Mouse (Mus musculus): ENCODE data around the gene Lax1. TPM values are rescaled to one million over a fixed set of nuclear protein-coding genes. Genes with fewer than 3 reads are reported as not detected.
"Not testable (repeated sequence)": the region's sequence is repeated elsewhere in the genome, so short reads cannot be mapped to it uniquely, and the experiment has no call there.

The Lax1 gene
- total RNA-seq (2021): under 1 TPM; 0.34 to 0.56 TPM
- long read RNA-seq, experiment 1, partial matches to known transcripts: 0 of 1 reads
- long read RNA-seq, experiment 1, other reads (novel, unspliced or antisense): 1 of 1 reads
- long read RNA-seq, experiment 2: 0 reads

GRCm38 (mm10) chr1:133689897-133690296 lies at the start of gene Lax1:
TSS of gene Lax1 (minus strand) at chr1:133690108.
- DNase-seq (ENCODE audit: low spot score in 2 of 2): no peak

DNA sequence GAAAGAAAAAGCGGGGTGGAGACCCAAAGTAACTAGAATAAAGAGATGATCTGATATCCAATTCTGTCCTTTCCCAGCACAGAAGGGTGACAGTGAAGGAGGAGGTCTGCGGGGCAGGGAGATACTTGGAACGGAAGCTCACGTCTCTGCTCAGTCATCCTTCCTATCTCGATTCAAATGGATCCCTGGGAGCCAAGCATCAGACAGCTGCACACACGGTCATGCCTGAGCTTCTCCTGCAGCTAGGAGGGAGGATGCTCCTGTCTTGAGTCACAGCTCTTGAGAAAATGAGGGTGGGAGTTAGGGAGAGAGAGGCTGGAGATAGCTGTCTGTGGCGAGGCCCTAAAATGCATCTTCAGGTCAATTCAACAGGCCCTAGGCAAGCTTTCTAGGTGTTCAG lies 46.8 kb upstream of the Lax1 start:
- no peak for DNase-seq (ENCODE audit: low spot score in 2 of 2)

- DNase-seq (ENCODE audit: low spot score in 2 of 2): peak; percentile 26 to 67
Measured at GRCm38 (mm10) chr1:133735995-133736652, 46.2 kb upstream of the Lax1 start.

- no peak for DNase-seq (ENCODE audit: low spot score in 2 of 2)
Measured at GRCm38 (mm10) chr1:133732814-133733213, 42.9 kb upstream of the Lax1 start.

GRCm38 (mm10) chr1:133728339-133728738 lies 38.4 kb upstream of the Lax1 start:
- DNase-seq (ENCODE audit: low spot score in 2 of 2): no peak

DNA sequence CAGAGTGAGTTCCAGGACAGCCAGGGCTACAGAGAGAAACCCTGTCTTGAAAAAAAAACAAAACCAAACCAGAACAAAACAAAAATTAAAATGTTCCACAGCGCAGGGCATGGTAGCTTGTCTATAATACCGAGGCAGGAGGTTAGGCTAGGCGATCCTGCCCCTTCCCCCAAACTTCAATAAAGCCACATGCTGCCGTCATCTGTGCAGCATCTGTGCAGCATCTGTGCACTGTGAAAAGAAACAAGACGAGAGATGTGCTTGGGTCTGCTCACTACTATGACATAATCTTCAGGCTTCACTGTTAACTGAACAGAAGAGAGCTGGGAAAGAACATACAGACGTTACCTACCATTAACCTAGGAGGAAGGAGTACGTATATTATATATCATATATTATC lies 30.4 kb upstream of the Lax1 start:
- DNase-seq (ENCODE audit: low spot score in 2 of 2): no peak

- no peak for DNase-seq (ENCODE audit: low spot score in 2 of 2)
Measured at GRCm38 (mm10) chr1:133718786-133719185, 28.9 kb upstream of the Lax1 start.

DNA sequence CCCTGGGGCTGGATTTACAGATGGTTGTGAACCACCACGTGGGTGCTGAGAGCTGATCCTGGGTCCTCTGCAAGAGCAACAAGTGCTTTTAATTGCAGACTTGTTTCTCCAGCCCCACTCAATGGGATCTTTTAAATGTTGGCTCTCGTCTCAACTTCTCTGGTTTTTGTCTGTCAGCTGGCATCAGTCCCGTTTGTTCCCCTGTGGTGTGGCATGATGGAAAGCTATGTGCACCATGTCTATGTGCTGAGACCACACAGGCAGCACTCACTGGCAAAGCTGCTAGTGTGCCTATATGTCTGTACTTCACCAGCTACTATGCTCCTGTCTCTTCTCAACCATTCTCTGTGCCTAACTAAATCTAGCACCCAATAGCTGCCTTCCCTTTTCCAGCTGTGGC lies 28.4 kb upstream of the Lax1 start:
- no peak for DNase-seq (ENCODE audit: low spot score in 2 of 2)

GRCm38 (mm10) chr1:133716464-133716863 lies 26.6 kb upstream of the Lax1 start:
- peak; percentile 45 to 70 for DNase-seq (ENCODE audit: low spot score in 2 of 2)

DNA sequence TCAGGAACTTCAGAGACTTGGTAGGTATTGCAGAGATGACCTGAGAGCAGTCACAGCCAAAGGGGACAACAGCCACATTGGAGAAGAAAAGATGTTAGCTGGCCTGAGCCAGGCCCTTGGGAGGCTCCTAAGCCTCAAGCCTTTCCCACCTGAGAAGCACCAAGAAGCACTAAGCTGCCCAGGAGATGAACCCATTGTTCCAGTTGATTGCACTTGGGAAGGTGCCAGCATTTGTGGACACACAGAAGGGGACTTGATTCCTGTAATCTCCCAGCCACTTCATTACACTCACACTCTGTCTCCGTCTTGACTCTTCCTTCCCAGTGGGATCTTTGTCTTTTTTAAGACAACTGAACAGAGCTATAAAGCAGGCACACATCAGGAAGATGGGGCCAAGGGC lies 25.3 kb upstream of the Lax1 start:
- DNase-seq (ENCODE audit: low spot score in 2 of 2): no peak

DNA sequence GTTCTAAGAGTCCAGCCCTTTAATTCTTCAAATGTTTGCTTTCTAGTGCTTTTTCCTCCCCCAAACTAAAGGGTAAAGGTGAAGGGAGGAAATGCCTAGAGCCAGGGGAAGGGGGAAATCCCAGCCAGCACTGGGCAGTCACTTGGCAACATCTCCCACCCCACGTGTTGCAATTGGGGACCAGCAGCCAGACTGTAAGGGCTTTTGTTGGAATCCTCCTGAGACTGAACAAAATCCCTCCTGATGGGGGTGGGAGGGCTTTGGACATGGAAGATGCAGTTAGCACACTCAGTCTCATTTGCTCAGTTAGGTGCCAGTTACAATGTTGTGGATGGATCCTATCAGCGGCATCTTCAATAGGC lies 23.1 kb upstream of the Lax1 start:
- DNase-seq (ENCODE audit: low spot score in 2 of 2): no peak

GRCm38 (mm10) chr1:133712288-133713008 lies 22.5 kb upstream of the Lax1 start:
- no peak for DNase-seq (ENCODE audit: low spot score in 2 of 2)

DNA sequence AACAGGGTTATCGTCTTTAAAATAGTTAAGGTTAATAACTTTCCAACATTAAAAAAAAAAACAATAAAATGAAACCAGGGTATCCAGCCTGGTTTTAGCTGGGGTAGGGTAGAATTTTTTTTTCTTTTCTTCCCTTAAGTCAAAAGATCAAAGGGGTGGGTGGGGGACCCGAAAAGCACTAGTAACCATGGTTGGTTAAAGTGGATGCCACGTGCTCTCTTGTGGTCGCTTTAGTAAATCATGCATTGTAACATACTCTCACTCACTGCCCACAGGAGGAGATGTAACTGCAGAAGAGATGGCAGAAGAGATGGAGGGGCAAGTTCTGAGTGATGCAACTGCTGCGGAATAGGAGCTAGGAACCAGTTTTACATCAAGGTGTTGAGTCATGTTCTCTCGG lies 21.5 kb upstream of the Lax1 start:
- no peak for DNase-seq (ENCODE audit: low spot score in 2 of 2)

- no peak for DNase-seq (ENCODE audit: low spot score in 2 of 2)
Measured at GRCm38 (mm10) chr1:133710895-133711294, 21.0 kb upstream of the Lax1 start.

DNA sequence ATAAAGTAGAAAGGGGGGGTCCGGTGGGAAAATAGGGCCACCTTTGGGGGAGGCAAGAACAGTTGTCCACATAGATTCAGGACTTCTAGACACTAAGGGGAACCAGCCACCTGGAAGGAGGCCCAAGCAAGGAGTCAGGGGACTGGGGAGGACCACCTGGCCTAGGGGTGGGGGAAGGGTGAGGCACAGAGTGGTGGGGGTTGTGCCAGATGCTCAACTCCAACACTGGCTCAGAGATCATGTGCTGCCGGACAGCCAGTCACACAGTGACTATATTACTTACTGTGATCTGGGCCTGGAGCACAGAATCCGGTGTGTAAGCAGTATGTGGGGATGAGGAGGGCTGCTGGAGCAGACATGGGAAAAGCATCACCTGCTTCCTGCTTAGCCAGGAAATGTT lies 19.4 kb upstream of the Lax1 start:
- DNase-seq (ENCODE audit: low spot score in 2 of 2): no peak

GRCm38 (mm10) chr1:133701824-133702223 lies 11.9 kb upstream of the Lax1 start:
- DNase-seq (ENCODE audit: low spot score in 2 of 2): not testable (repeated sequence)

DNA sequence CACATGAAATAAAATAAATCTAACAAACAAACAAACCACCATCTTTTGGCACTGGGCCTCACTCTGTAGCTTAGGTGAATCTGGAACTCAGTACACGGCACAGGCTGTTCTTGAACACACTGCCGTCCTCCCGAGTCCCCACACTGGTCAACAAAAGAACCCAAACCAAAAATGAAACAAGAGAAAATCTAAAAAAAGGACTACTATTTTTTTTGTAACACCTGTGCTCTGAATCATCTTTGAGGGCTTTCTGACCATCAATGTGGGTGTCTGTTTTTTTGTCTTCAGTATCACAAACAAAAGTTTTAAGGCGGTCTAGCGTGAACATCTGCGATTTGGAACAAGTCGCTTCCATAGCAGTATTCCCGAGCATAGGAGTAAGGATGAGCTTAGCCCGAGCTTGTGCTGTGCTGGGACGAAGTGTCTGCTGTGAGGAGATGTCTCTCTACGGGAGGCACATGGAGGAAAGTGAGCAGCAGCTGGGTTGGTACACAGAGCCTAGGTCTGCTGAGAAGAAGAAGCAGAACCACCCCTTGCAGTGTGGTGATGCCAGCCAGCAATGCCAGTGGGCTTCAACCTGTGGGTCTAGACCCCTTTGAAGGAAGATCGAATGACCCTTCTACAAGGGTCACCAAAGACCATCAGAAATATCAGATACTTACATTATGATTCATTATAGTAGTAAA lies 8.2 kb upstream of the Lax1 start:
- DNase-seq (ENCODE audit: low spot score in 2 of 2): no peak

- peak in 1 of 2 experiments; percentile 43 for DNase-seq (ENCODE audit: low spot score in 2 of 2)
Measured at GRCm38 (mm10) chr1:133695901-133696300, 6.0 kb upstream of the Lax1 start.

DNA sequence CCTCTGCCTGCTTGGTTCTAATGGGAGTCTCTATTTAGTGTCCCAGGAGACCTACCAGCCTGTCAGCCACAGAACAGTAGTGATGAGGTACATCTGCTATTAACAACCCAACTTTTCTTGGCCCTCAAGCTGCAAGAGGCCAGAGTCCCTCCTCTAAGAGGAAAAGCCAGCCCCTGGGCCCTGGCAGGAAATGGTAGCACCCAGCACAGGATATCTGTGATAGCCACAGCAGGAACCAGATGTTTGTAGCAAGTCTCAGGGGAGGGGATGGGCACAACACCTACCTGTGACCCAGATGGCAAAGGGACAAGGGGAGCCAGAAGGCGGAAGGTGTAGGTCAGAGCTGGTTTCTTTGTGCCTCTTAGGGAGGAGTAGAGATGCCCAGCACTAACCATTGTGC lies 5.0 kb upstream of the Lax1 start:
- DNase-seq (ENCODE audit: low spot score in 2 of 2): no peak

GRCm38 (mm10) chr1:133694301-133694700 lies 4.4 kb upstream of the Lax1 start:
- no peak for DNase-seq (ENCODE audit: low spot score in 2 of 2)

DNA sequence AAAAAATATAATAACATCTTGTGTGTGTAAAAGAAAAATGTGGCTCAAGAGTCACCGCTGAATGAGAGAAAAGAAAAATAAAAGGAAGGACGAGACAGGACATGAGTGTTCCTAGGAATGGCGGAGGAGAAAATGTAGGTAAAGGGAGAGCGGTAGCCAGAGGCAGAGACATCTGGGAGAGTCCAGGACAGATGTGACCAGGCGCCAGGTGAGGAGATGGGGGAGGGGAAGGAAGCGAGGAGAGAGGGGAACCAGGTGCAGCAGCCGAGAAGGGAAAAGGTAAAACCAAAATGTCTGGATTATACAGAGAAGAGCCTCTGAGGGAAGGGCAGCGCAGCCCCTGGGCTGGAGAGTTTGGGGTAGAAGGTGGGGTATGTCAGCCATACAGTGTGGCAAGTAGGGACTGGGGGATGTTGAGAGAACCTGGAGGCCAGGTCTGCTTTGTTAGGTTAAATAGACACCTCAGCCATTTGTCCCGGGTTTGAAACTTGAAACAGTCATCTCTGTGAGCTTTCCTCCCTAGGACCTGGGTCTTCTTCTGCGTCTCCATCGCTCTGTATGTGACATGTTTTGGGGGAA lies 3.7 kb upstream of the Lax1 start:
- DNase-seq (ENCODE audit: low spot score in 2 of 2): no peak

GRCm38 (mm10) chr1:133692195-133692594 lies 2.3 kb upstream of the Lax1 start:
- DNase-seq (ENCODE audit: low spot score in 2 of 2): no peak

All from gastrocnemius, postnatal 4 days (tissue).